Mouse (Mus musculus) ovary, adult 10 weeks (tissue): Measurements from ENCODE around the gene Lce1h. TPM values are rescaled to one million over a fixed set of nuclear protein-coding genes. Genes with fewer than 3 reads are reported as not detected.

Experiments used
- polyA plus RNA-seq: library from polyadenylated mRNA; stranded (reverse); fragments of 350-450 nt; fragmentation: Illumina TruSeq; extraction: RNeasy Lipid Tissue Mini Kit (QIAGEN cat#74804); gene quantifications from one replicate; pipeline ENCODE4 v1.2.3, GENCODE M21; 2014

The Lce1h gene
- not detected for polyA plus RNA-seq

GRCm38 (mm10) chr3:92764965-92765364, at the start of gene Lce1h:
Lce1h (minus strand) TSS chr3:92765065.

GRCm38 (mm10) chr3:92807791-92808190, 42.9 kb upstream of the Lce1h start, which contains the start of gene Lce1k:
Lce1k (minus strand) TSS chr3:92807891.

DNA sequence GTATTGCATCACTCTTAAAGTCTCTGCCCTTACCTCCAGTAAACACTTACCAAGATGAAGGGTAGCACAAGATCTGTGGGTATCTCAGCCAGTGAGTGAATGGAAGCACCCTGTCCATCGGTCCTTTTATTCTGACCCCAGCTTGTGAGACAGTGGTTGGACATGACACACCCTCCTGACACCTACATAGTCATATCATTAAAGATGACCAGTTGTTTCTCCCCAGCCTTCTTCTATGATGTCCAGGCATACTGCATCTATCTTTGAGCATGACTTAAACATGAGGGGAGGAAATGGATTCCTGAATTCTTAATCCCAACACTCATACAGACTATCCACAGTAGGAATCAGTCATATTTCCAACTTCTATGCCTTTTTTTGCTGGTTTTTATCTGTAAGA, 25.5 kb upstream of the Lce1h start, which contains the start of gene Lce1j:
Gene Lce1j, minus strand, starts transcription at position 101 of the 400 bp plus-strand sequence.

GRCm38 (mm10) chr3:92778799-92779198, 13.9 kb upstream of the Lce1h start, which contains the start of gene Lce1i:
Lce1i (minus strand) TSS chr3:92778899.

GRCm38 (mm10) chr3:92752238-92752637, 12.6 kb downstream of the Lce1h start, which contains the start of gene Lce1g:
Lce1g (minus strand) TSS chr3:92752338.

DNA sequence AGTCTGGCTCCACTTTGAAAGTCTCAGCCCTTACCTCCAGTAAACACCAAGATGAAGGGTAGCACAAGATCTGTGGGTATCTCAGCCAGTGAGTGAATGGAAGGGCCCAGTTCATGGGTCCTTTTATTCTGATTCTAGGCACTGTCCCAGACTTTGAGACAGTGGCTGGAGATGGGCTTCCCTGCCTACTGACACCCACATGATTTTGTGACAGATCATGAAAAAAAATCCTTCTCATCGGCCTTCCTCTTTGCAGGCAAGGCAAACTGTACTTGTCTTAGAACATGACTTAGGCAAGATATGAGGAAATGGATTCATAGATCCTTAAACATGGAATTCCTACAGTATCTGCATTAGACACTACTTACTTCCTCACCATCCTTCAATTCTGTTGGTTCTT, 25.9 kb downstream of the Lce1h start, which contains the start of gene Gm38119:
Gene Gm38119, minus strand, starts transcription at position 101 of the 400 bp plus-strand sequence.

DNA sequence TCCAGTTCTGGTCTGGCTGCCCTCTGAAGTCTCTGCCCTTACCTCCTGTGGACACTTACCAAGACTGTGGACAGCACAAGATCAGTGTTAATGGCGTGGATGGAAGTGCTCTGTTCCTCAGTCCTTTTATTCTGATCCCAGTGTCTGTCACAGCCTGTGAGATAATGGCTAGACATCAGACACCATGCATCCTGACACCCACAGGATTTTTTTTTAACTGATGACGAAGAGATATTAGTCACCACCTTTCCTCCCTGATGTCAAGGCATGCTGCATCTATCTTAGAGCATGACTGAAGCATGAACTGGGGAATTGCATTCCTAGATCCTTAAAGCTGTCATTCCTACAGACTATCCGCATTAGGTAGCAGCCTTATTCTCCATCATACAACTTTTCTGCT, 44.6 kb downstream of the Lce1h start, which contains the start of gene Lce1f:
Gene Lce1f, minus strand, starts transcription at position 101 of the 400 bp plus-strand sequence.

Other genes with a start within 250 kb of the Lce1h start
- not detected for gene 2310046K23Rik, start 230.6 kb downstream of the Lce1h start, polyA plus RNA-seq
- gene Ivl, start 191.3 kb downstream of the Lce1h start, polyA plus RNA-seq: not detected
- not detected for gene Smcp, start 176.1 kb downstream of the Lce1h start, polyA plus RNA-seq
- gene 2210017I01Rik, start 157.6 kb downstream of the Lce1h start, polyA plus RNA-seq: not detected
- not detected for gene Lce6a, start 143.4 kb downstream of the Lce1h start, polyA plus RNA-seq
- not detected for gene Lce1a1, start 116.8 kb downstream of the Lce1h start, polyA plus RNA-seq
- gene Lce1b, start 108.1 kb downstream of the Lce1h start, polyA plus RNA-seq: not detected
- not detected for gene Lce1a2, start 94.8 kb downstream of the Lce1h start, polyA plus RNA-seq
- gene Lce1c, start 85.8 kb downstream of the Lce1h start, polyA plus RNA-seq: not detected
- gene Lce1d, start 77.9 kb downstream of the Lce1h start, polyA plus RNA-seq: not detected
- gene Lce1e, start 56.0 kb downstream of the Lce1h start, polyA plus RNA-seq: not detected
- not detected for gene Lce1f, start 44.7 kb downstream of the Lce1h start, polyA plus RNA-seq
- not detected for gene Gm38119, start 26.0 kb downstream of the Lce1h start, polyA plus RNA-seq
- not detected for gene Lce1g, start 12.7 kb downstream of the Lce1h start, polyA plus RNA-seq
- not detected for gene Lce1i, start 13.8 kb upstream of the Lce1h start, polyA plus RNA-seq
- gene Lce1j, start 25.4 kb upstream of the Lce1h start, polyA plus RNA-seq: not detected
- gene Lce1k, start 42.8 kb upstream of the Lce1h start, polyA plus RNA-seq: not detected
- not detected for gene Kprp, start 62.2 kb upstream of the Lce1h start, polyA plus RNA-seq
- gene Lce1l, start 86.2 kb upstream of the Lce1h start, polyA plus RNA-seq: not detected
- gene 2310050C09Rik, start 105.2 kb upstream of the Lce1h start, polyA plus RNA-seq: not detected
- gene Lce3a, start 161.2 kb upstream of the Lce1h start, polyA plus RNA-seq: not detected
- gene Lce3b, start 167.9 kb upstream of the Lce1h start, polyA plus RNA-seq: not detected
- not detected for gene Lce3c, start 179.4 kb upstream of the Lce1h start, polyA plus RNA-seq
- not detected for gene Lce3d, start 192.3 kb upstream of the Lce1h start, polyA plus RNA-seq
- gene Lce3e, start 202.0 kb upstream of the Lce1h start, polyA plus RNA-seq: not detected
- gene Lce3f, start 227.2 kb upstream of the Lce1h start, polyA plus RNA-seq: not detected